Mouse (Mus musculus) mouse embryonic stem cell (cell line): ENCODE measurements around the gene Art5.
"Not testable (repeated sequence)": the region's sequence is repeated elsewhere in the genome, so short reads cannot be mapped to it uniquely, and the experiment has no call there.

Experiments used
- in situ Hi-C, 2 experiments: fragments of 300-500 bp; cut with MboI; formaldehyde crosslinking; loops; 1 replicate in 1 of 2; 3 replicates in 1 of 2; pipeline ENCODE4 v1.14.3; 2019 to 2020; ENCODE audit warnings: low sequenced_read_pairs in 2 of 2, low pct_unique_long_range_greater_than_20kb in 1 of 2, mixed read lengths in 1 of 2; ENCODE audit not compliant: unreplicated experiment in 1 of 2

The Art5 gene

GRCm38 (mm10) chr7:102087336-102087735 is 22.0 kb downstream of the Art5 start:
- in situ Hi-C loops: loop anchor here (25.0 kb wide), 1 partner anchor 425 kb away; the partner anchor contains the start of gene Clpb (in 2 of the 2)

DNA sequence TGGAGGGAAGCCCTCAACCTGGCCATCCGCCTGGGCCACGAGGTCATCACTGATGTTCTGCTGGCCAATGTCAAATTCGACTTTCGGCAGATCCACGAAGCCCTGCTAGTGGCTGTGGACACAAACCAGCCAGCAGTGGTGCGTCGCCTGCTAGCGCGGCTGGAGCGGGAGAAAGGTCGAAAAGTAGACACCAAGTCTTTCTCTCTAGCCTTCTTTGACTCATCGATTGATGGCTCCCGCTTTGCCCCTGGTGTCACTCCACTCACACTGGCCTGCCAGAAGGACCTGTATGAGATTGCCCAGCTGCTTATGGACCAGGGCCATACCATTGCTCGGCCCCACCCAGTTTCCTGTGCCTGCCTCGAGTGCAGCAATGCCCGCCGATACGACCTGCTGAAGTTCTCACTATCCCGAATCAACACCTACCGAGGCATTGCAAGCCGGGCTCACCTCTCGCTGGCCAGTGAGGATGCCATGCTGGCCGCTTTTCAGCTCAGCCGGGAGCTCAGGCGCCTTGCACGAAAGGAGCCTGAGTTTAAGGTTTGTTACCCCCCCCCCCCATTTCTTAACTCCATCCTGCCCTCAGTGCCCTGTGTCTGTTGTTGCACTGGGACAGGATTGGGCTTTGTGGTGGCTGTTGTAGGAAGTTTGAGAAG is 25.1 kb downstream of the Art5 start:
- in situ Hi-C loops: loop anchor here (25.0 kb wide), 1 partner anchor 422 kb away; the partner anchor contains the start of gene Clpb (in 2 of the 2)

DNA sequence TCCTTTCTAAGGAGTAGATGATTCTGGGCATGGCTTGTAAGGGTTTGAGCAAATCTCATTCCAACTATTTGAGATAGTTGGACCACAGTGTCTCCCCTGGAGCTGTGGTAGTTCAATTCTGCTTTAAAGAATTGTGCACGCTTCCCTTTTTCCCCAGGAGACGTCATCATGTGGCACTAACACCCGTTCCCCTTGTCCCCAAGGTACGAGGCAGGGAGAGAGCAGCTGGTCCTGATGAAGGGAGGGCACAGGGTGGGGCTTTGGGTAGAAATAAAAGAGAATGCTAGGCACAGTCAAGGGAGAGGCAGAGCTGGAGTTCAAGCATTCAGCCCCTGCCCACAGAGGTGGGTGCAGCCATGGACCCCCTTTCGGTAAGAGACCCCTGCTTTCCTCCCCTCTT is 26.5 kb downstream of the Art5 start, which contains the start of gene Trpc2:
Gene Trpc2, plus strand, starts transcription at position 301 of the 400 bp plus-strand sequence.
- in situ Hi-C loops: loop anchor here (25.0 kb wide), 1 partner anchor 421 kb away; the partner anchor contains the start of gene Clpb (in 2 of the 2)

DNA sequence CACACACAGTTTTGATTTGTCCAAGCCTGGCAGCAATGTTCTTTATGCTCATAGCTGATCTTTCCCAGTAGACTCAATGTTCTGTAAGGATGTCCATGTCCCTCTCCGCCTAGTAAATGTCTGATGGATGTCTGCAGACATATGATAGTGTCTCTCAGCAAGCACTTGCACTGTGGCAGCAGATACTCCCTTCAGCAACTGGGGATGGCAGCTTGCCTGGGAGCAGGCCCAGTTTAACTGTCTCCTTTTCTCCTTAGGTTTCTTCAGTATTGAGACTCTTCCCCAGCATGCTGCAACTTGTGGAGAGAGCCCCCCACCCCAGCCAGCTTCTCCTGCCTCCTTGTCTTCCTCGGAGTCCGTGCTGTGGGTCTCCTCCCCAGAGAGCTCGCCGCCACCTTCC is 27.5 kb downstream of the Art5 start:
- in situ Hi-C loops: loop anchor here (25.0 kb wide), 1 partner anchor 419 kb away; the partner anchor contains the start of gene Clpb (in 2 of the 2)

GRCm38 (mm10) chr7:102080311-102080710 is 29.0 kb downstream of the Art5 start:
- in situ Hi-C loops: loop anchor here (25.0 kb wide), 1 partner anchor 418 kb away; the partner anchor contains the start of gene Clpb (in 2 of the 2)

GRCm38 (mm10) chr7:102078517-102078916 is 30.8 kb downstream of the Art5 start:
- in situ Hi-C loops: loop anchor here (25.0 kb wide), 1 partner anchor 416 kb away; the partner anchor contains the start of gene Clpb (in 2 of the 2)

- in situ Hi-C loops: loop anchor here (25.0 kb wide), 1 partner anchor 415 kb away; the partner anchor contains the start of gene Clpb (in 2 of the 2)
These were observed 32.5 kb downstream of the Art5 start for GRCm38 (mm10) chr7:102076714-102077296.

DNA sequence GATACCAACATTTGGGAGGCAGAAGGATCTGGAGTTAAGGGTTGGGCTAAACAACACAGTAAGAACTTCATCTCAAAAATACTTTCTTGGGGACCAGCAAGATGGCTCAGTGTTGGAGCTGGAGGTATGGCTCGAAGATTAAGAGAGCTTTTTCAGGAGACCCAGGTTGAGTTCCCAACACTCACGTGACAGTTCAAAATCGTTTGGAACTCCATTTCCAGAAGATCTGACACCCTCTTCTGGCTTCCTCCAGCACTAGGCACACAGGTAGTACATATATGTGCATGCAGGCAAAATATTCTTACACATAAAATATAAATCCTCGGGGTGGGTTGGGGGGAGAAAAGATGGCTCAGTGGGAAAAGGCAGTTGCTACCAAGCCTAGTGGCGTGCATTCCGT is 42.9 kb downstream of the Art5 start:
- in situ Hi-C loops: no loop called here

DNA sequence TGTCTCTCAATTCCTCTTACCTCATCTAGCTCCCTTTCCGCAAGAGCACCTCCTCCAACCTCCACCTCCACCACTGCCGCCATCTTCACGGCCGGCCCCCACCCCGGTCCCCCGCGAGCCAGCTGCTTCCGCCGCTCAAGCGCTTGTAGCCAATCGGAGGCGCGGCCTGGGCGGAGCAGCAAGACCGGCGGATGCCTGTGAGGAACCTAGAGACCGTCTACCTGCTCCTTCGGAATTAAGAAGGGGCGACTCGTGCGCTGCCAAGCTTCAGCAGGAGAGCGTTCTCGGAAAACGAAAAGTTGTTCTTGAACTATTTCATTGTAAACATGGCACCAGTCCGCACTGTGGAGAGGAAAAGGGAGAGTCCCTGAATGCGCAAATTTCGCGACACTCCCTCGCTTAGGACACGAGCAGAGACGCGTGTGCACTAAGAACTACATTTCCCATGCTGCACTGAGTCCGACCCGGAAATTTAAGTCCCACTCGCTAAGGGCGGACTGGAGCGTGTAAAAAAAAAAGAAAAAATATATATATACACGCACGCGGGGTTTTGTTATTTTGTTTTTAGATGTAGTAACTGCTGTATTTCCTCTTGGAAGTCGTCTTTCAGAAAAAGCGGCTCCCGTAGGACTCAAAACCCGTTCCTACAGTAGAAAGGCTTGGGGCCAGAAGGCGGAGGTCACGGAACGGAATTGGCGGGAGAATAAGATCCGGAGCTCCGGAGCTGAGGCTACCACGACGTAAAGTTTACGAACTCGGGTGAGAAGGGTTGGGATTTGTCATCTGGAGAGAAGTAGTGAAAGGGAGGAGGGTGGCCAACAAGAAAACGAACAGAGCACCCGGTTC is 44.0 kb downstream of the Art5 start, which contains the start of the genes Rnf121, Xndc1 and Xntrpc:
Gene Rnf121, minus strand, starts transcription at position 424 of the 846 bp plus-strand sequence.
Gene Xndc1, plus strand, starts transcription at position 466 of the 846 bp plus-strand sequence.
Gene Xntrpc, plus strand, starts transcription at position 668 of the 846 bp plus-strand sequence.
- in situ Hi-C loops: no loop called here

- in situ Hi-C loops: no loop called here
These were observed 44.6 kb downstream of the Art5 start for GRCm38 (mm10) chr7:102064655-102065045.

GRCm38 (mm10) chr7:102063891-102064290 is 45.4 kb downstream of the Art5 start:
- in situ Hi-C loops: no loop called here

GRCm38 (mm10) chr7:102062203-102062602 is 47.1 kb downstream of the Art5 start:
- in situ Hi-C loops: no loop called here

- in situ Hi-C loops: no loop called here
These were observed 47.9 kb downstream of the Art5 start for GRCm38 (mm10) chr7:102061353-102061752.

DNA sequence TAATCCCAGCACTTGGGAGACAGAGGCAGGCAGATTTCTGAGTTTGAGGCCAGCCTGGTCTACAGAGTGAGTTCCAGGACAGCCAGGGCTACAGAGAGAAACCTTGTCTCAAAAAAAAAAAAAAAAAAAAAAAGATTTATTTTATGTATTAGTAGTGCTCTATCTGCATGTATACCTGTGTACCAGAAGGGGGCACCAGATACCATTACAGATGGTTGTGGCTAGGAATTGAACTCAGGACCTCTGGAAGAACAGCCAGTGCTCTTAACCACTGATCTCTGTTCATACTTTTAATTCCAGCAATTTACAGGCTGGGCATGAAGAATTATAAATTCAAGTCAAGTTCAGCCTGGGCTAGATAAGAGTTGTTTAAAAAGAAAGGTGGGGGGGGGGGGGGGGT is 60.8 kb downstream of the Art5 start:
- in situ Hi-C loops: not testable (repeated sequence)
